Mouse (Mus musculus): ENCODE results near the gene Btrc. TPM values are rescaled to one million over a fixed set of nuclear protein-coding genes. Genes with fewer than 3 reads are reported as not detected.

The Btrc gene
- polyA plus RNA-seq, 1 experiment, result 5.9 TPM

- no peak for TF ChIP-seq GATA1 (IDR thresholded peaks at IDR 0.05; ENCODE audit: low read length)
These were observed 123.5 kb downstream of the Btrc start for GRCm38 (mm10) chr19:45486992-45487387.

- TF ChIP-seq GATA1 (IDR thresholded peaks at IDR 0.05; ENCODE audit: low read length), result no peak
These were observed 126.4 kb downstream of the Btrc start for GRCm38 (mm10) chr19:45489961-45490360.

DNA sequence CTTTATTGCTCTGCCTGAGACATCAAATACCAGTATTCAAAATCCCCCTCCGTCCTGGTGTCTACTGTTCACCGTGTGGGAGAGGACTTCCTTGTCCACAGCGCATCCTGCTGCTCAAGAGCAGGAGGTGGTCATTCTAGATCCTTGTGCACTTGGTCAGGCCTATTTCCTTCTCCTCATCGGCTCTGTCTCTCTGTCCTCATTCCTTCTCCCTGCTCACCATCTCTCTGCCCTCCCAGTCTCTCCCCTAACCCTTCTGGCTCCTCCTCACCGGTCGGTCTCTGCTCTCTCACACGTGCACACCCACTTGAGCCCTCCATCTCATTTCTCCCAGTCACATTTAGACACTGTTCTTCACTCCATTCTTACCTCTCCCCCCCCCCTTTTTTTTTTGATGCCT lies 127.7 kb downstream of the Btrc start:
- TF ChIP-seq GATA1 (IDR thresholded peaks at IDR 0.05; ENCODE audit: low read length), result no peak

GRCm38 (mm10) chr19:45494121-45494775 lies 130.7 kb downstream of the Btrc start:
- no peak for TF ChIP-seq GATA1 (IDR thresholded peaks at IDR 0.05; ENCODE audit: low read length)

- no peak for TF ChIP-seq GATA1 (IDR thresholded peaks at IDR 0.05; ENCODE audit: low read length)
These were observed 141.9 kb downstream of the Btrc start for GRCm38 (mm10) chr19:45505446-45505845.

- no peak for TF ChIP-seq GATA1 (IDR thresholded peaks at IDR 0.05; ENCODE audit: low read length)
These were observed 144.0 kb downstream of the Btrc start for GRCm38 (mm10) chr19:45507531-45507930.

- no peak for TF ChIP-seq GATA1 (IDR thresholded peaks at IDR 0.05; ENCODE audit: low read length)
These were observed 147.1 kb downstream of the Btrc start for GRCm38 (mm10) chr19:45510680-45511079.

GRCm38 (mm10) chr19:45511406-45511805 lies 147.9 kb downstream of the Btrc start:
- TF ChIP-seq GATA1 (IDR thresholded peaks at IDR 0.05; ENCODE audit: low read length), result no peak

GRCm38 (mm10) chr19:45515341-45515740 lies 151.8 kb downstream of the Btrc start:
- no peak for TF ChIP-seq GATA1 (IDR thresholded peaks at IDR 0.05; ENCODE audit: low read length)

GRCm38 (mm10) chr19:45516264-45516663 lies 152.7 kb downstream of the Btrc start:
- TF ChIP-seq GATA1 (IDR thresholded peaks at IDR 0.05; ENCODE audit: low read length), result no peak

DNA sequence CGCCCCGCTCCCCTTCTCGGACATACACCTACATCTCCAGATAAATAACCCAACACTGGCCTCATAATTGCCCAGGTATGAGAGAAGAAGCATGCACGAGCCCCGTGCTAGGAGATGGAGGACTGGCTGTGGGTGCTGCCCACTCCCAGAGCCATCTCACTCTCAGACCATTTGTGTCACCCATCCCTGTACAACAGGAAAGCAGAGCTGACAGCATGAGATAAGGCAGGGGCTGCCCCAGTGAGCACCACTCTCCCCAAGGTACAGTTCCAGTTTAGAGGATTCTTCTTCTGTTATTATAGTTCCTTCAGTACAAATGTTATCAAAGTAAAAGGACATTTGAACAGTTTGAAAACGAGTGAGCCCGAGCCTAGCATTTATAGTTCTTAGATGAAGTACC lies 163.8 kb downstream of the Btrc start:
- TF ChIP-seq GATA1 (IDR thresholded peaks at IDR 0.05; ENCODE audit: low read length), result no peak

- TF ChIP-seq GATA1 (IDR thresholded peaks at IDR 0.05; ENCODE audit: low read length), result no peak
These were observed 164.5 kb downstream of the Btrc start for GRCm38 (mm10) chr19:45527931-45528534.

GRCm38 (mm10) chr19:45529294-45529693 lies 165.8 kb downstream of the Btrc start:
- TF ChIP-seq GATA1 (IDR thresholded peaks at IDR 0.05; ENCODE audit: low read length), result no peak

DNA sequence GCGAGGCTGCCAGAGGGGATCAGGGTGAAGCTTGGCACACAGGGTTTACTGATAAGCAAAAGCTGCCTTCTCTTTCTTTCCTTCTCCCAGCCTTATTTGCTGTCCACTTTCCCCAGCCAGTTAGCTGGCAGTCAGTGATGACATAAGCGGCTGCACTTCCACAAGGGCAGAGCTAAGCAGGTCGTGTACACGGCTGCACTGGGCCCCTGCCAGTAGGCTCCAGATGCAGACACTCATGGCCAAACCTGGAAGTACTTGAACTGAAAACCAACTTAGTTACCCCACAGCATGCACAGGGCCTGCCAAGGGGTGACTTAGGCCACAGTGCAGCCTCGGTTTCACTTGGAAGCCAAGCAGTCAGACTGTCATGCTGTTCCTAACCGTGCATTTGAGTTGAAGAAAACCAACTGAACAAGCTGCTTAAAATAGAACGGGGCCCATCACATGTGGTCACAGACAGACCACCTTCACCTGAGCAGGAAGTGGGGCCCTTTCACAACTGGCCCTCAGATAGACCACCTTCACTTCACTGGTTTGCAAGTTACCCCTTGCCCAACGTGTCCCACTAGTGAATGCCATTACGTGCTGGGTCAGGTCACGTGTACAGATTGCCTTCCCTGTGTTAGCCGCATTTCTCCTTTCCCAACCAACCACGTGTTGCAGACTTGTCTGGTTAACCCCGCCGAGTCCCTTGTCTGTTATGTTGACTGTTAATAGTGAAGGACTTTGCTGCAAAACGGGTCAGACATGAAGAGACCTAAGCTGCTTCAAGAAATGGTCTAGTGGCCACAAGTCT lies 166.9 kb downstream of the Btrc start:
- TF ChIP-seq GATA1 (IDR thresholded peaks at IDR 0.05; ENCODE audit: low read length), result no peak

GRCm38 (mm10) chr19:45531554-45531953 lies 168.0 kb downstream of the Btrc start:
- no peak for TF ChIP-seq GATA1 (IDR thresholded peaks at IDR 0.05; ENCODE audit: low read length)

- TF ChIP-seq GATA1 (IDR thresholded peaks at IDR 0.05; ENCODE audit: low read length), result no peak
These were observed 170.1 kb downstream of the Btrc start for GRCm38 (mm10) chr19:45533617-45534016.

Data from G1E-ER4 (cell line).